Comparison of ENCODE assay signal across 8 mouse cellular contexts in genomic region chr3:69125461-69125860, GRCm38 (mm10). TPM values are rescaled to one million over a fixed set of nuclear protein-coding genes. Genes with fewer than 3 reads are reported as not detected.
A peak's percentile ranks its signal among the peaks of the same experiment; 100 is the strongest.
DNase-seq lines count a peak whose midpoint lies in the region; ATAC-seq and TF ChIP-seq lines count a peak whose summit lies in the region.

No protein-coding gene starts in this region.

- no peaks in the 10 kb centered on the region for H3K9me3 ChIP-seq in kidney, embryonic 16.5 days (ENCODE audit: low read length)
- no peaks in the 10 kb centered on the region for H3K9me3 ChIP-seq in embryonic facial prominence, embryonic 12.5 days
- no peaks in the 10 kb centered on the region for H3K9me3 ChIP-seq in intestine, embryonic 15.5 days

- 13% methylated on average over 4 of the region's 4 CpGs for WGBS in kidney, embryonic 16.5 days
- WGBS in embryonic facial prominence, embryonic 12.5 days, result 19% methylated on average over 4 of the region's 4 CpGs
- WGBS in intestine, embryonic 15.5 days, result 14% methylated on average over 4 of the region's 4 CpGs

- H3K4me3 ChIP-seq in kidney, embryonic 16.5 days (ENCODE audit: low read length), result peak overlapping the region; percentile 97
- H3K4me3 ChIP-seq in embryonic facial prominence, embryonic 12.5 days, result peak overlapping the region; percentile 93
- peak overlapping the region; percentile 72 for H3K4me3 ChIP-seq in intestine, embryonic 15.5 days (replicated peaks)
- peak overlapping the region; percentile 56 for H3K4me3 ChIP-seq in myocyte

- no peaks in the 10 kb centered on the region for H3K36me3 ChIP-seq in kidney, embryonic 16.5 days (ENCODE audit: insufficient read depth, low read length)
- no peaks in the 10 kb centered on the region for H3K36me3 ChIP-seq in embryonic facial prominence, embryonic 12.5 days
- H3K36me3 ChIP-seq in intestine, embryonic 15.5 days, result no peaks in the 10 kb centered on the region
- H3K36me3 ChIP-seq in myocyte (ENCODE audit: control insufficient read depth, insufficient read depth), result peaks cover 4% of the 10 kb centered on the region

- H3K27me3 ChIP-seq in kidney, embryonic 16.5 days (ENCODE audit: insufficient read depth, low read length), result peaks cover 2% of the 10 kb centered on the region; the same call in 1 of the 2 replicates
- no peaks in the 10 kb centered on the region for H3K27me3 ChIP-seq in embryonic facial prominence, embryonic 12.5 days
- no peaks in the 10 kb centered on the region for H3K27me3 ChIP-seq in intestine, embryonic 15.5 days (replicated peaks)
- no peaks in the 10 kb centered on the region for H3K27me3 ChIP-seq in myocyte (ENCODE audit: control insufficient read depth, insufficient read depth, insufficient read length)

- peaks cover 15% of the 10 kb centered on the region for H3K4me1 ChIP-seq in kidney, embryonic 16.5 days (ENCODE audit: insufficient read depth, low read length)
- H3K4me1 ChIP-seq in embryonic facial prominence, embryonic 12.5 days, result peaks cover 16% of the 10 kb centered on the region; the same call in 1 of the 2 replicates
- 0 out of 2 replicates have a peak, but pooled peaks cover 2% of the 10 kb centered on the region for H3K4me1 ChIP-seq in intestine, embryonic 15.5 days (replicated peaks)

- peak overlapping the region; percentile 77 for H3ac ChIP-seq in myocyte (ENCODE audit: control insufficient read depth, insufficient read length)

- no peak for TF ChIP-seq POLR2A in myocyte (IDR thresholded peaks at IDR 0.05; ENCODE audit: insufficient read length, low read depth)

- H3K4me2 ChIP-seq in kidney, embryonic 16.5 days (replicated peaks; ENCODE audit: low read depth, low read length), result peak overlapping the region; percentile 87
- H3K4me2 ChIP-seq in embryonic facial prominence, embryonic 12.5 days (replicated peaks), result peak overlapping the region; percentile 71
- peak overlapping the region; percentile 80 for H3K4me2 ChIP-seq in intestine, embryonic 15.5 days (replicated peaks)
- peak overlapping the region; percentile 80 for H3K4me2 ChIP-seq in myocyte (ENCODE audit: low read depth)

- peak overlapping the region; percentile 96; the same call in 1 of the 2 replicates for H3K27ac ChIP-seq in kidney, embryonic 16.5 days (ENCODE audit: low read length)
- H3K27ac ChIP-seq in embryonic facial prominence, embryonic 12.5 days, result no peak overlapping the region
- no peak overlapping the region for H3K27ac ChIP-seq in intestine, embryonic 15.5 days

- ATAC-seq in kidney, embryonic 16.5 days (ENCODE audit: low FRiP score, low TSS enrichment), result no peak
- no peak for ATAC-seq in embryonic facial prominence, embryonic 12.5 days (ENCODE audit: insufficient number of reproducible peaks, insufficient read depth, low FRiP score, low TSS enrichment)
- no peak for ATAC-seq in intestine, embryonic 15.5 days

- no peak for DNase-seq in kidney, postnatal 36 days
- no peak for DNase-seq in layer of hippocampus, postnatal 10 days (ENCODE audit: low spot score in 2 of 2)
- no peak for DNase-seq in adrenal gland, postnatal 25 days
- no peak for DNase-seq in spleen, postnatal 36 days (ENCODE audit: low spot score in 2 of 2)

- H3K79me2 ChIP-seq in myocyte (ENCODE audit: control insufficient read depth, insufficient read depth), result peaks cover 58% of the 10 kb centered on the region

- peak overlapping the region; percentile 97 for H3K9ac ChIP-seq in kidney, embryonic 16.5 days (replicated peaks; ENCODE audit: low read length)
- H3K9ac ChIP-seq in embryonic facial prominence, embryonic 12.5 days, result peak overlapping the region; percentile 97
- H3K9ac ChIP-seq in intestine, embryonic 15.5 days, result peak overlapping the region; percentile 72; the same call in 1 of the 2 replicates

TF ChIP-seq in myocyte, 11 proteins besides CTCF, POLR2A, EP300 and RAD21:
- no peak for TF ChIP-seq MYOG (IDR thresholded peaks at IDR 0.05; ENCODE audit: control insufficient read depth in 1 of 3, insufficient read depth in 1 of 3, insufficient read length in 2 of 3, low read depth in 2 of 3)
- no peak for TF ChIP-seq USF1 (IDR thresholded peaks at IDR 0.05; ENCODE audit: low read depth)
- TF ChIP-seq MYOD1 (IDR thresholded peaks at IDR 0.05; ENCODE audit: control insufficient read depth in 1 of 3, insufficient read length in 2 of 3, low read depth in 2 of 3), result no peak
- TF ChIP-seq REST (IDR thresholded peaks at IDR 0.05; ENCODE audit: insufficient read depth, insufficient read length), result no peak
- TF ChIP-seq POLR2AphosphoS2 (IDR thresholded peaks at IDR 0.05; ENCODE audit: insufficient read length, low read depth), result no peak
- TF ChIP-seq E2F4 (IDR thresholded peaks at IDR 0.05; ENCODE audit: insufficient read depth), result no peak
- TF ChIP-seq MAX (IDR thresholded peaks at IDR 0.05; ENCODE audit: low read depth), result no peak
- TF ChIP-seq TCF3 (IDR thresholded peaks at IDR 0.05; ENCODE audit: insufficient read length, low read depth), result no peak
- no peak for TF ChIP-seq CEBPB (IDR thresholded peaks at IDR 0.05; ENCODE audit: insufficient read depth, poor library complexity, severe bottlenecking)
- TF ChIP-seq TCF12 (IDR thresholded peaks at IDR 0.05; ENCODE audit: insufficient read depth, poor library complexity, severe bottlenecking), result no peak
- TF ChIP-seq SRF (IDR thresholded peaks at IDR 0.05; ENCODE audit: control insufficient read depth, insufficient read length, low read depth), result no peak

RNA-seq across cellular contexts. Expression of gene Kpna4, which starts 1.5 kb away (rescaled TPM):
- 27.8 and 30.6 TPM in 2 replicates for polyA plus RNA-seq in kidney, embryonic 16.5 days (2015; fragmentation: Nextera tagmentation; extraction: Ambion mirVana)
- 45.7 and 47.9 TPM in 2 replicates for polyA plus RNA-seq in embryonic facial prominence, embryonic 12.5 days (2016; fragmentation: Nextera tagmentation; extraction: Ambion mirVana)
- 26.7 and 29.5 TPM in 2 replicates for polyA plus RNA-seq in intestine, embryonic 15.5 days (2015; fragmentation: Nextera tagmentation; extraction: Ambion mirVana)
- 23.0 TPM for polyA plus RNA-seq in myocyte (2012; fragmentation: generic; extraction: Trizol)
- 10 to 100 TPM; 73.3 to 75.7 TPM for total RNA-seq in layer of hippocampus, postnatal 10 days (2021)
- 63.0 and 63.5 TPM in 2 replicates for total RNA-seq in adrenal gland, postnatal 25 days (2021)
